Mouse (Mus musculus) liver, adult 2 months (tissue): ENCODE measurements around the gene Slc1a3.

ENCODE experiments used
- CTCF ChIP-seq: fragments of 200-500 bp; IDR thresholded peaks from 2 replicates; pipeline ENCODE4 v1.5.1; 2011; ENCODE audit warnings: low read depth, low read length, control low read depth
- POLR2A ChIP-seq: fragments of 200-500 bp; IDR thresholded peaks from 2 replicates; pipeline ENCODE4 v1.6.1; 2011; ENCODE audit warnings: low read length, control low read depth; ENCODE audit not compliant: insufficient read depth; ENCODE audit errors: extremely low read depth

- TF ChIP-seq CTCF (no peak), POLR2A (no peak)
Observed at GRCm38 (mm10) chr15:8733669-8734362, 23.3 kb upstream of the Slc1a3 start.
